ENCODE assay signal across 10 mouse cellular contexts in the genomic region with DNA sequence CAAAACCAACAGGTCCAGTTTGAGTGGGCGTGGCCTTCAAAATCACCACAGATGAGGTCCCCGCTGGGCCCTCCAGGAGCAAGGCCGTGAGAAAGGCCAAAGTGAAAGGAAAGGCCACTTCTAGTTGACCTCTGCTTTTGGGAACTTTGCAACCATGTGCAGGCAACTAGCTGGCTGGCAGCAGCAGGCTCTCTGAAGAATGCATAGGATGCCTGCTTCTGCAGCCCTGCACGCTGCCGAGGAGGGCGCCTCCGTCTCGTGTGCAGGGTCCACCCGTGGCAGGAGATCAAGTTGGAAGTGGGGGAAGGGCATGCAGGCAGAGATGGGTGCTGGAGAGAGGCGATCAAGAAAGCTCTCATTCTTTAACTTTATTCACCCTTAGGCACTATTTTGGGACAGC. TPM values are rescaled to one million over a fixed set of nuclear protein-coding genes. Genes with fewer than 3 reads are reported as not detected.
DNase-seq lines count a peak whose midpoint lies in the region; ATAC-seq lines count a peak whose summit lies in the region.
"Had no signal": no experiment of that assay in that cellular context is flagged by ENCODE, and none has a peak within 500 bp of the region (broad histone marks: within the 10 kb centered on the region; RNA-seq: fewer than 3 reads in every experiment).

No protein-coding gene starts in this region.

- peak overlapping the region; percentile 65 for H3K4me2 ChIP-seq in heart, embryonic 14.5 days (ENCODE audit: low read length)
- H3K4me2 ChIP-seq in heart, embryonic 11.5 days: no peak overlapping the region
- H3K4me2 ChIP-seq in hindbrain, embryonic 12.5 days (replicated peaks): peak overlapping the region; percentile 90
- peak overlapping the region; percentile 87 for H3K4me2 ChIP-seq in midbrain, embryonic 16.5 days (ENCODE audit: low read length)
- H3K4me2 ChIP-seq: liver, embryonic 13.5 days had no signal

- ATAC-seq in heart, embryonic 14.5 days (ENCODE audit: insufficient number of reproducible peaks, insufficient read depth, low FRiP score, low read depth): no peak
- ATAC-seq in heart, embryonic 11.5 days (replicated peaks; ENCODE audit: insufficient number of reproducible peaks, low FRiP score, low TSS enrichment): no peak
- no peak for ATAC-seq in hindbrain, embryonic 12.5 days (ENCODE audit: low FRiP score)
- ATAC-seq in midbrain, embryonic 16.5 days: no peak
- ATAC-seq: activated CD4-positive, CD25-positive, alpha-beta regulatory T cell, adult 4 months had no signal

- no peak overlapping the region for H3K4me3 ChIP-seq in heart, embryonic 14.5 days (ENCODE audit: control insufficient read depth in 1 of 2, insufficient read depth in 1 of 2, low read depth in 1 of 2, low read length in 2 of 2)
- no peak overlapping the region for H3K4me3 ChIP-seq in heart, embryonic 11.5 days (ENCODE audit: low read depth, low read length)
- H3K4me3 ChIP-seq in hindbrain, embryonic 12.5 days: no peak overlapping the region
- peak overlapping the region; percentile 60 for H3K4me3 ChIP-seq in midbrain, embryonic 16.5 days (ENCODE audit: low read depth, low read length)
- H3K4me3 ChIP-seq: liver, embryonic 13.5 days had no signal

- H3K36me3 ChIP-seq in heart, embryonic 14.5 days (ENCODE audit: control insufficient read depth, insufficient read depth, low read length): no peaks in the 10 kb centered on the region
- H3K36me3 ChIP-seq in heart, embryonic 11.5 days (ENCODE audit: control insufficient read depth, insufficient read depth, low read length): no peaks in the 10 kb centered on the region
- H3K36me3 ChIP-seq in hindbrain, embryonic 12.5 days: no peaks in the 10 kb centered on the region
- no peaks in the 10 kb centered on the region for H3K36me3 ChIP-seq in midbrain, embryonic 16.5 days (ENCODE audit: control insufficient read depth, insufficient read depth, low read length)
- H3K36me3 ChIP-seq: liver, embryonic 13.5 days had no signal

- peak; percentile 58 for DNase-seq in embryo, embryonic 10.5 days (ENCODE audit: low spot score)
- DNase-seq in ovary, adult 18-20 months (ENCODE audit: low spot score): no peak
- no peak for DNase-seq in urinary bladder, adult 2 months (ENCODE audit: low spot score)
- DNase-seq in gastrocnemius, postnatal 4 days (ENCODE audit: low spot score in 2 of 2): no peak
- DNase-seq: liver, embryonic 13.5 days had no signal

- WGBS in heart, embryonic 14.5 days: 25% methylated on average over 10 of the region's 10 CpGs
- 31% methylated on average over 10 of the region's 10 CpGs for WGBS in heart, embryonic 11.5 days (ENCODE audit: insufficient replicate concordance)
- 8% methylated on average over 10 of the region's 10 CpGs for WGBS in hindbrain, embryonic 12.5 days
- 8% methylated on average over 10 of the region's 10 CpGs for WGBS in midbrain, embryonic 16.5 days

- peaks cover 83% of the 10 kb centered on the region for H3K27me3 ChIP-seq in heart, embryonic 14.5 days (ENCODE audit: control insufficient read depth, insufficient read depth, low read length)
- H3K27me3 ChIP-seq in heart, embryonic 11.5 days (ENCODE audit: control insufficient read depth, insufficient read depth, low read length): peaks cover 63% of the 10 kb centered on the region
- H3K27me3 ChIP-seq in hindbrain, embryonic 12.5 days: peaks cover 37% of the 10 kb centered on the region
- H3K27me3 ChIP-seq in midbrain, embryonic 16.5 days (ENCODE audit: control insufficient read depth, insufficient read depth, low read depth, low read length): peaks cover 19% of the 10 kb centered on the region

- H3K9ac ChIP-seq in heart, embryonic 14.5 days (ENCODE audit: low read length): no peak overlapping the region
- H3K9ac ChIP-seq in heart, embryonic 11.5 days (ENCODE audit: low read depth, low read length): no peak overlapping the region
- H3K9ac ChIP-seq in hindbrain, embryonic 12.5 days: no peak overlapping the region
- peak overlapping the region; percentile 25; the same call in 1 of the 2 replicates for H3K9ac ChIP-seq in midbrain, embryonic 16.5 days (ENCODE audit: low read depth, low read length)
- H3K9ac ChIP-seq: liver, embryonic 13.5 days had no signal

- H3K9me3 ChIP-seq in heart, embryonic 14.5 days (ENCODE audit: control insufficient read depth, low read length): no peaks in the 10 kb centered on the region
- no peaks in the 10 kb centered on the region for H3K9me3 ChIP-seq in heart, embryonic 11.5 days (replicated peaks; ENCODE audit: control insufficient read depth, low read length)
- H3K9me3 ChIP-seq in hindbrain, embryonic 12.5 days (replicated peaks): no peaks in the 10 kb centered on the region
- no peaks in the 10 kb centered on the region for H3K9me3 ChIP-seq in midbrain, embryonic 16.5 days (replicated peaks; ENCODE audit: control insufficient read depth, low read length, poor library complexity, severe bottlenecking)
- H3K9me3 ChIP-seq: liver, embryonic 13.5 days had no signal

- peaks cover 14 to 24% of the 10 kb centered on the region in 2 experiments for H3K4me1 ChIP-seq in heart, embryonic 14.5 days (ENCODE audit: control insufficient read depth in 2 of 2, insufficient read depth in 2 of 2, low read length in 2 of 2)
- H3K4me1 ChIP-seq in heart, embryonic 11.5 days (ENCODE audit: control insufficient read depth, insufficient read depth, low read length): peaks cover 12% of the 10 kb centered on the region
- H3K4me1 ChIP-seq in hindbrain, embryonic 12.5 days: peaks cover 28% of the 10 kb centered on the region
- peaks cover 17% of the 10 kb centered on the region for H3K4me1 ChIP-seq in midbrain, embryonic 16.5 days (ENCODE audit: control insufficient read depth, insufficient read depth, low read length)

- H3K27ac ChIP-seq in heart, embryonic 14.5 days (replicated peaks in 1 of 2; ENCODE audit: control insufficient read depth in 1 of 2, insufficient read depth in 1 of 2, low read depth in 2 of 2, low read length in 2 of 2): no peak overlapping the region
- H3K27ac ChIP-seq in heart, embryonic 11.5 days (ENCODE audit: low read depth, low read length): no peak overlapping the region
- no peak overlapping the region for H3K27ac ChIP-seq in hindbrain, embryonic 12.5 days
- no peak overlapping the region for H3K27ac ChIP-seq in midbrain, embryonic 16.5 days (ENCODE audit: low read length)
- H3K27ac ChIP-seq: liver, embryonic 13.5 days had no signal

RNA-seq across cellular contexts. Expression of a gene that starts 1.3 kb away (rescaled TPM):
- 0.45 and 0.97 TPM in 2 replicates for polyA plus RNA-seq in heart, embryonic 14.5 days (2014; fragmentation: Nextera tagmentation; extraction: Ambion mirVana)
- 0.11 and 0.34 TPM in 2 replicates for polyA plus RNA-seq in heart, embryonic 11.5 days (2014; fragmentation: Nextera tagmentation; extraction: Ambion mirVana)
- polyA plus RNA-seq in hindbrain, embryonic 12.5 days (2016; fragmentation: Nextera tagmentation; extraction: Ambion mirVana): 1.3 and 1.7 TPM in 2 replicates
- polyA plus RNA-seq in midbrain, embryonic 16.5 days (2015; fragmentation: Nextera tagmentation; extraction: Ambion mirVana): 7.0 and 11.5 TPM in 2 replicates
- polyA plus RNA-seq in urinary bladder, adult 2 months (2012; rRNA removed): 71.6 and 86.2 TPM in 2 replicates
- 1 to 10 TPM; 5.0 to 5.4 TPM for total RNA-seq in gastrocnemius, postnatal 4 days (2021)
- polyA plus RNA-seq: activated CD4-positive, CD25-positive, alpha-beta regulatory T cell, adult 4 months had no signal
